Mouse (Mus musculus): ENCODE measurements around the gene Ruvbl1.

Gene Ruvbl1

GRCm38 (mm10) chr6:88493712-88494111 lies 28.5 kb downstream of the Ruvbl1 start:
- no peak for DNase-seq (ENCODE audit: low read depth, low spot score)

GRCm38 (mm10) chr6:88499481-88500404 lies 34.5 kb downstream of the Ruvbl1 start:
- DNase-seq (ENCODE audit: low read depth, low spot score) = no peak

GRCm38 (mm10) chr6:88500405-88500767 lies 35.2 kb downstream of the Ruvbl1 start:
- no peak for DNase-seq (ENCODE audit: low read depth, low spot score)

- DNase-seq (ENCODE audit: low read depth, low spot score) = no peak
These were observed 37.1 kb downstream of the Ruvbl1 start for GRCm38 (mm10) chr6:88502030-88502970.

- DNase-seq (ENCODE audit: low read depth, low spot score) = no peak
These were observed 37.8 kb downstream of the Ruvbl1 start for GRCm38 (mm10) chr6:88503044-88503443.

- DNase-seq (ENCODE audit: low read depth, low spot score) = no peak
These were observed 48.8 kb downstream of the Ruvbl1 start for GRCm38 (mm10) chr6:88513984-88514383.

GRCm38 (mm10) chr6:88514546-88514945 lies 49.3 kb downstream of the Ruvbl1 start:
- DNase-seq (ENCODE audit: low read depth, low spot score) = no peak

GRCm38 (mm10) chr6:88515971-88516370 lies 50.8 kb downstream of the Ruvbl1 start:
- DNase-seq (ENCODE audit: low read depth, low spot score) = no peak

GRCm38 (mm10) chr6:88516667-88517066 lies 51.5 kb downstream of the Ruvbl1 start:
- DNase-seq (ENCODE audit: low read depth, low spot score) = no peak

- no peak for DNase-seq (ENCODE audit: low read depth, low spot score)
These were observed 52.6 kb downstream of the Ruvbl1 start for GRCm38 (mm10) chr6:88517701-88518403.

- peak; percentile 85 for DNase-seq (ENCODE audit: low read depth, low spot score)
These were observed 53.4 kb downstream of the Ruvbl1 start, which contains the start of gene Sec61a1 for GRCm38 (mm10) chr6:88518404-88519263. Sec61a1 (minus strand) TSS chr6:88518905.

GRCm38 (mm10) chr6:88521821-88522220 lies 56.6 kb downstream of the Ruvbl1 start:
- no peak for DNase-seq (ENCODE audit: low read depth, low spot score)

- DNase-seq (ENCODE audit: low read depth, low spot score) = no peak
These were observed 57.4 kb downstream of the Ruvbl1 start for GRCm38 (mm10) chr6:88522606-88523005.

GRCm38 (mm10) chr6:88523043-88523442 lies 57.8 kb downstream of the Ruvbl1 start:
- DNase-seq (ENCODE audit: low read depth, low spot score) = no peak

- no peak for DNase-seq (ENCODE audit: low read depth, low spot score)
These were observed 58.2 kb downstream of the Ruvbl1 start for GRCm38 (mm10) chr6:88523451-88523850.

- no peak for DNase-seq (ENCODE audit: low read depth, low spot score)
These were observed 58.8 kb downstream of the Ruvbl1 start for GRCm38 (mm10) chr6:88524056-88524455.

GRCm38 (mm10) chr6:88530306-88530705 lies 65.1 kb downstream of the Ruvbl1 start:
- DNase-seq (ENCODE audit: low read depth, low spot score) = no peak

- DNase-seq (ENCODE audit: low read depth, low spot score) = no peak
These were observed 75.0 kb downstream of the Ruvbl1 start for GRCm38 (mm10) chr6:88540093-88540755.

- DNase-seq (ENCODE audit: low read depth, low spot score) = no peak
These were observed 79.0 kb downstream of the Ruvbl1 start for GRCm38 (mm10) chr6:88544241-88544640.

Data from retina, adult 2 months (tissue).